Mouse (Mus musculus): ENCODE results near the gene Ethe1. TPM values are rescaled to one million over a fixed set of nuclear protein-coding genes. Genes with fewer than 3 reads are reported as not detected.

Ethe1 gene
- polyA plus RNA-seq, 1 experiment: 34.7 TPM

GRCm38 (mm10) chr7:24593621-24594308 lies 6.4 kb downstream of the Ethe1 start:
- H3ac ChIP-seq (ENCODE audit: control insufficient read depth, insufficient read length): peak overlapping the region; percentile 9
- no peaks in the 10 kb centered on the region for H3K36me3 ChIP-seq (ENCODE audit: control insufficient read depth, insufficient read depth)
- H3K79me2 ChIP-seq (ENCODE audit: control insufficient read depth, insufficient read depth): no peaks in the 10 kb centered on the region
- no peaks in the 10 kb centered on the region for H3K27me3 ChIP-seq (ENCODE audit: control insufficient read depth, insufficient read depth, insufficient read length)
- H3K4me2 ChIP-seq (ENCODE audit: low read depth): peak overlapping the region; percentile 92
- peak; percentile 92 for TF ChIP-seq POLR2AphosphoS2 (IDR thresholded peaks at IDR 0.05; ENCODE audit: insufficient read length, low read depth)
- no peak for TF ChIP-seq TCF3 (IDR thresholded peaks at IDR 0.05; ENCODE audit: insufficient read length, low read depth)
- TF ChIP-seq POLR2A (IDR thresholded peaks at IDR 0.05; ENCODE audit: insufficient read length, low read depth): peak; percentile 95
- H3K4me3 ChIP-seq: peak overlapping the region; percentile 49

GRCm38 (mm10) chr7:24594309-24594803 lies 7.0 kb downstream of the Ethe1 start:
- Histone ChIP-seq H3ac (ENCODE audit: control insufficient read depth, insufficient read length) (peak overlapping the region; percentile 9), H3K79me2 (ENCODE audit: control insufficient read depth, insufficient read depth) (no peaks in the 10 kb centered on the region), H3K36me3 (ENCODE audit: control insufficient read depth, insufficient read depth) (no peaks in the 10 kb centered on the region), H3K4me2 (ENCODE audit: low read depth) (peak overlapping the region; percentile 92), H3K27me3 (ENCODE audit: control insufficient read depth, insufficient read depth, insufficient read length) (no peaks in the 10 kb centered on the region), H3K4me3 (peak overlapping the region; percentile 49)
- TF ChIP-seq SRF (IDR thresholded peaks at IDR 0.05; ENCODE audit: control insufficient read depth, insufficient read length, low read depth) (peak; percentile 36), MYOG (IDR thresholded peaks at IDR 0.05; ENCODE audit: control insufficient read depth in 1 of 3, insufficient read depth in 1 of 3, insufficient read length in 2 of 3, low read depth in 2 of 3) (no peak)

GRCm38 (mm10) chr7:24595464-24595863 lies 8.1 kb downstream of the Ethe1 start:
- no peak overlapping the region for H3ac ChIP-seq (ENCODE audit: control insufficient read depth, insufficient read length)
- H3K4me3 ChIP-seq: no peak overlapping the region
- H3K27me3 ChIP-seq (ENCODE audit: control insufficient read depth, insufficient read depth, insufficient read length): no peaks in the 10 kb centered on the region
- H3K4me2 ChIP-seq (ENCODE audit: low read depth): no peak overlapping the region
- H3K79me2 ChIP-seq (ENCODE audit: control insufficient read depth, insufficient read depth): no peaks in the 10 kb centered on the region
- H3K36me3 ChIP-seq (ENCODE audit: control insufficient read depth, insufficient read depth): no peaks in the 10 kb centered on the region
- TF ChIP-seq POLR2A (IDR thresholded peaks at IDR 0.05; ENCODE audit: insufficient read length, low read depth) (no peak), CEBPB (IDR thresholded peaks at IDR 0.05; ENCODE audit: insufficient read depth, poor library complexity, severe bottlenecking) (no peak), REST (IDR thresholded peaks at IDR 0.05; ENCODE audit: insufficient read depth, insufficient read length) (no peak)

- Histone ChIP-seq H3K27me3 (ENCODE audit: control insufficient read depth, insufficient read depth, insufficient read length) (no peaks in the 10 kb centered on the region), H3K4me3 (no peak overlapping the region), H3K36me3 (ENCODE audit: control insufficient read depth, insufficient read depth) (no peaks in the 10 kb centered on the region), H3ac (ENCODE audit: control insufficient read depth, insufficient read length) (no peak overlapping the region), H3K4me2 (ENCODE audit: low read depth) (no peak overlapping the region), H3K79me2 (ENCODE audit: control insufficient read depth, insufficient read depth) (no peaks in the 10 kb centered on the region)
- TF ChIP-seq MAX (IDR thresholded peaks at IDR 0.05; ENCODE audit: low read depth): no peak
- no peak for TF ChIP-seq MYOD1 (IDR thresholded peaks at IDR 0.05; ENCODE audit: control insufficient read depth in 1 of 3, insufficient read length in 2 of 3, low read depth in 2 of 3)
- TF ChIP-seq MYOG (IDR thresholded peaks at IDR 0.05; ENCODE audit: control insufficient read depth in 1 of 3, insufficient read depth in 1 of 3, insufficient read length in 2 of 3, low read depth in 2 of 3): no peak
- no peak for TF ChIP-seq POLR2AphosphoS2 (IDR thresholded peaks at IDR 0.05; ENCODE audit: insufficient read length, low read depth)
- no peak for TF ChIP-seq REST (IDR thresholded peaks at IDR 0.05; ENCODE audit: insufficient read depth, insufficient read length)
- TF ChIP-seq USF1 (IDR thresholded peaks at IDR 0.05; ENCODE audit: low read depth): no peak
- TF ChIP-seq SRF (IDR thresholded peaks at IDR 0.05; ENCODE audit: control insufficient read depth, insufficient read length, low read depth): no peak
Observed at GRCm38 (mm10) chr7:24598121-24598520, 10.8 kb downstream of the Ethe1 start.

- Histone ChIP-seq H3K36me3 (ENCODE audit: control insufficient read depth, insufficient read depth) (no peaks in the 10 kb centered on the region), H3K4me3 (no peak overlapping the region), H3ac (ENCODE audit: control insufficient read depth, insufficient read length) (no peak overlapping the region), H3K79me2 (ENCODE audit: control insufficient read depth, insufficient read depth) (no peaks in the 10 kb centered on the region), H3K4me2 (ENCODE audit: low read depth) (peak overlapping the region; percentile 44), H3K27me3 (ENCODE audit: control insufficient read depth, insufficient read depth, insufficient read length) (no peaks in the 10 kb centered on the region)
- TF ChIP-seq MYOG (IDR thresholded peaks at IDR 0.05; ENCODE audit: control insufficient read depth in 1 of 3, insufficient read depth in 1 of 3, insufficient read length in 2 of 3, low read depth in 2 of 3) (no peak), CEBPB (IDR thresholded peaks at IDR 0.05; ENCODE audit: insufficient read depth, poor library complexity, severe bottlenecking) (0 out of 2 replicates have a peak, but pooled peaks have one; percentile 17)
Observed at GRCm38 (mm10) chr7:24599211-24600067, 12.1 kb downstream of the Ethe1 start.

Data from myocyte (in vitro differentiated cells).